Mouse (Mus musculus) kidney, embryonic 16.5 days (tissue): Measurements from ENCODE around the gene Ugt1a9. TPM values are rescaled to one million over a fixed set of nuclear protein-coding genes. Genes with fewer than 3 reads are reported as not detected.
"Not testable (repeated sequence)": the region's sequence is repeated elsewhere in the genome, so short reads cannot be mapped to it uniquely, and the experiment has no call there.

Source experiments
- ATAC-seq: fragments of 200-750 bp; cut with Nextera tagmentation; 2 replicates; pipeline ENCODE4 v1.8.0; 2017; ENCODE audit warnings: moderate TSS enrichment; ENCODE audit not compliant: low FRiP score, low TSS enrichment
- H3K27ac ChIP-seq: fragments of 300-500 bp; sonication (generic); 2 replicates; pipeline ENCODE4 v1.5.1; 2014; ENCODE audit warnings: low read length
- H3K27me3 ChIP-seq: fragments of 300-500 bp; sonication (generic); 2 replicates; pipeline ENCODE4 v1.6.1; 2014; ENCODE audit warnings: low read length, control low read depth, mixed read lengths; ENCODE audit not compliant: insufficient read depth
- H3K36me3 ChIP-seq: fragments of 300-500 bp; sonication (generic); 2 replicates; pipeline ENCODE4 v1.6.1; 2014; ENCODE audit warnings: low read length, control low read depth, mixed read lengths; ENCODE audit not compliant: insufficient read depth
- H3K4me1 ChIP-seq: fragments of 300-500 bp; sonication (generic); 2 replicates; pipeline ENCODE4 v1.6.1; 2014; ENCODE audit warnings: low read length, control low read depth, mixed read lengths; ENCODE audit not compliant: insufficient read depth
- H3K4me2 ChIP-seq: fragments of 300-500 bp; sonication (generic); replicated peaks from 2 replicates; pipeline ENCODE4 v1.6.1; 2014; ENCODE audit warnings: low read depth, low read length
- H3K4me3 ChIP-seq: fragments of 300-500 bp; sonication (generic); 2 replicates; pipeline ENCODE4 v1.5.1; 2014; ENCODE audit warnings: mild to moderate bottlenecking, low read length
- H3K9ac ChIP-seq: fragments of 300-500 bp; sonication (generic); replicated peaks from 2 replicates; pipeline ENCODE4 v1.6.1; 2014; ENCODE audit warnings: low read length
- H3K9me3 ChIP-seq: fragments of 300-500 bp; sonication (generic); 2 replicates; pipeline ENCODE4 v1.6.1; 2016; ENCODE audit warnings: low read length, control low read depth
- whole genome bisulfite sequencing: fragments of 180-500 bp; shearing (Covaris S2); extraction: QIAGEN DNeasy Blood & Tissue Kit; methylation state at CpG from one replicate; pipeline ENCODE4 v1.1.7; 2014; 5-methylcytosine and 5-hydroxymethylcytosine counted together
- polyA plus RNA-seq: library from polyadenylated mRNA; unstranded; fragments of >200 nt; fragmentation: Nextera tagmentation; extraction: Ambion mirVana; gene quantifications from 2 replicates; pipeline ENCODE4 v1.2.1, GENCODE M21; 2015

The Ugt1a9 gene
- polyA plus RNA-seq, 1 experiment from 2014 or later: 7.1 TPM

GRCm38 (mm10) chr1:88217144-88217543 lies 146.5 kb downstream of the Ugt1a9 start:
- no peak overlapping the region for H3K9ac ChIP-seq
- H3K4me1 ChIP-seq: no peaks in the 10 kb centered on the region
- no peak for ATAC-seq
- no peak overlapping the region for H3K4me3 ChIP-seq
- peaks cover 52% of the 10 kb centered on the region for H3K9me3 ChIP-seq
- H3K27ac ChIP-seq: no peak overlapping the region
- no peaks in the 10 kb centered on the region for H3K27me3 ChIP-seq
- WGBS: 65% methylated on average over 2 of the region's 2 CpGs
- no peak overlapping the region for H3K4me2 ChIP-seq
- H3K36me3 ChIP-seq: no peaks in the 10 kb centered on the region

GRCm38 (mm10) chr1:88217576-88217975 lies 147.0 kb downstream of the Ugt1a9 start:
- WGBS: 39% methylated on average over 3 of the region's 3 CpGs
- Histone ChIP-seq H3K9me3 (peaks cover 50% of the 10 kb centered on the region), H3K27ac (no peak overlapping the region), H3K9ac (no peak overlapping the region), H3K4me2 (no peak overlapping the region), H3K27me3 (no peaks in the 10 kb centered on the region), H3K36me3 (no peaks in the 10 kb centered on the region), H3K4me1 (no peaks in the 10 kb centered on the region), H3K4me3 (no peak overlapping the region)
- no peak for ATAC-seq

DNA sequence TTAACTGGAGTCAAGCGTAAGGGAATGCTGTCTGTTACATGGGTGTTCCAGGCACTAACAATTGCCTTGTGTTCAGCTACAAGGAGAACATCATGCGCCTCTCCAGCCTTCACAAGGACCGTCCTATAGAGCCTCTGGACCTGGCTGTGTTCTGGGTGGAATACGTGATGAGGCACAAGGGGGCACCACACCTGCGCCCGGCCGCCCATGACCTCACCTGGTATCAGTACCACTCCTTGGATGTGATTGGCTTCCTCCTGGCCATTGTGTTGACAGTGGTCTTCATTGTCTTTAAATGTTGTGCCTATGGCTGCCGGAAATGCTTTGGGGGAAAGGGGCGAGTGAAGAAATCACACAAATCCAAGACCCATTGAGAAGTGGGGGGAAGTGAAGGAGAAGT lies 147.5 kb downstream of the Ugt1a9 start:
- Histone ChIP-seq H3K4me1 (no peaks in the 10 kb centered on the region), H3K27ac (no peak overlapping the region), H3K27me3 (no peaks in the 10 kb centered on the region), H3K9me3 (peaks cover 45% of the 10 kb centered on the region), H3K36me3 (no peaks in the 10 kb centered on the region), H3K4me3 (no peak overlapping the region), H3K4me2 (no peak overlapping the region), H3K9ac (no peak overlapping the region)
- 74% methylated on average over 9 of the region's 9 CpGs for WGBS
- no peak for ATAC-seq

GRCm38 (mm10) chr1:88218591-88218990 lies 148.0 kb downstream of the Ugt1a9 start:
- WGBS: 50% methylated on average over 4 of the region's 4 CpGs
- Histone ChIP-seq H3K36me3 (no peaks in the 10 kb centered on the region), H3K27me3 (no peaks in the 10 kb centered on the region), H3K4me1 (no peaks in the 10 kb centered on the region), H3K27ac (no peak overlapping the region), H3K9ac (no peak overlapping the region), H3K4me2 (no peak overlapping the region), H3K9me3 (peaks cover 39% of the 10 kb centered on the region), H3K4me3 (no peak overlapping the region)
- no peak for ATAC-seq

- no peak for ATAC-seq
- Histone ChIP-seq H3K4me2 (no peak overlapping the region), H3K4me3 (no peak overlapping the region), H3K9me3 (peaks cover 35% of the 10 kb centered on the region), H3K9ac (no peak overlapping the region), H3K27me3 (no peaks in the 10 kb centered on the region), H3K4me1 (no peaks in the 10 kb centered on the region), H3K36me3 (no peaks in the 10 kb centered on the region), H3K27ac (no peak overlapping the region)
- WGBS: 20% methylated on average over 1 of the region's 1 CpGs
These were observed 148.5 kb downstream of the Ugt1a9 start for GRCm38 (mm10) chr1:88219054-88219453.

- Histone ChIP-seq H3K27ac (no peak overlapping the region), H3K27me3 (no peaks in the 10 kb centered on the region), H3K4me2 (no peak overlapping the region), H3K4me3 (no peak overlapping the region), H3K4me1 (no peaks in the 10 kb centered on the region), H3K9me3 (peaks cover 26% of the 10 kb centered on the region), H3K9ac (no peak overlapping the region), H3K36me3 (no peaks in the 10 kb centered on the region)
- no peak for ATAC-seq
These were observed 149.7 kb downstream of the Ugt1a9 start for GRCm38 (mm10) chr1:88220336-88220735.

- H3K27ac ChIP-seq: no peak overlapping the region
- no peaks in the 10 kb centered on the region for H3K4me1 ChIP-seq
- H3K4me2 ChIP-seq: no peak overlapping the region
- H3K36me3 ChIP-seq: no peaks in the 10 kb centered on the region
- peaks cover 28% of the 10 kb centered on the region for H3K9me3 ChIP-seq
- 52% methylated on average over 2 of the region's 2 CpGs for WGBS
- no peak overlapping the region for H3K4me3 ChIP-seq
- H3K9ac ChIP-seq: no peak overlapping the region
- no peaks in the 10 kb centered on the region for H3K27me3 ChIP-seq
- ATAC-seq: no peak
These were observed 151.6 kb downstream of the Ugt1a9 start for GRCm38 (mm10) chr1:88222216-88222615.

DNA sequence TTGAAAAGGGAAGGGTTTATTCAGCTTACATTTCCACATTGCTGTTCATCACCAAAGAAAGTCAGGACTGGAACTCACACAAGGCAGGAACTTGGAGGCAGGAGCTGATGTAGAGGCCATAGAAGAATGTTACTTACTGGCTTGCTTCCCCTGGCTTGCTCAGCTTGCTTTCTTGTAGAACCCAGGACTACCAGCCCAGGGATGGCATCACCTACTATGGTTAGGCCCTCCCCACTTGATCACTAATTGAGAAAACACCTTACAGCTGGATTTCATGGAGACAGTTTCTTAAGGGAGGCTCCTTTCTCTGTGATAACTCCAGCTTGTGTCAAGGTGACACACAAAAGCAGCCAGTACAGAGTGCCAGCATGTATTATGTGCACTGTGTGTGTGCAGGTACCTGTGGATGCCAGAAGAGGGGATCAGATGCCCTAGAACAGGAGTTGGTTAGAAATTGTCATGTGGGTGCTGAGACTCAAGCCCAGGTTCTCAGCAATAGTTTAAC lies 152.5 kb downstream of the Ugt1a9 start:
- H3K27me3 ChIP-seq, H3K4me2 ChIP-seq, H3K36me3 ChIP-seq, ATAC-seq, H3K4me3 ChIP-seq, H3K9ac ChIP-seq, H3K27ac ChIP-seq, H3K4me1 ChIP-seq: not testable (repeated sequence)
- peaks cover 31% of the 10 kb centered on the region for H3K9me3 ChIP-seq

GRCm38 (mm10) chr1:88223591-88223990 lies 153.0 kb downstream of the Ugt1a9 start:
- WGBS: 52% methylated on average over 1 of the region's 1 CpGs
- no peak for ATAC-seq
- no peaks in the 10 kb centered on the region for H3K4me1 ChIP-seq
- H3K27ac ChIP-seq: no peak overlapping the region
- H3K9ac ChIP-seq: no peak overlapping the region
- H3K36me3 ChIP-seq: no peaks in the 10 kb centered on the region
- peaks cover 37% of the 10 kb centered on the region for H3K9me3 ChIP-seq
- no peaks in the 10 kb centered on the region for H3K27me3 ChIP-seq
- H3K4me2 ChIP-seq: no peak overlapping the region
- no peak overlapping the region for H3K4me3 ChIP-seq

DNA sequence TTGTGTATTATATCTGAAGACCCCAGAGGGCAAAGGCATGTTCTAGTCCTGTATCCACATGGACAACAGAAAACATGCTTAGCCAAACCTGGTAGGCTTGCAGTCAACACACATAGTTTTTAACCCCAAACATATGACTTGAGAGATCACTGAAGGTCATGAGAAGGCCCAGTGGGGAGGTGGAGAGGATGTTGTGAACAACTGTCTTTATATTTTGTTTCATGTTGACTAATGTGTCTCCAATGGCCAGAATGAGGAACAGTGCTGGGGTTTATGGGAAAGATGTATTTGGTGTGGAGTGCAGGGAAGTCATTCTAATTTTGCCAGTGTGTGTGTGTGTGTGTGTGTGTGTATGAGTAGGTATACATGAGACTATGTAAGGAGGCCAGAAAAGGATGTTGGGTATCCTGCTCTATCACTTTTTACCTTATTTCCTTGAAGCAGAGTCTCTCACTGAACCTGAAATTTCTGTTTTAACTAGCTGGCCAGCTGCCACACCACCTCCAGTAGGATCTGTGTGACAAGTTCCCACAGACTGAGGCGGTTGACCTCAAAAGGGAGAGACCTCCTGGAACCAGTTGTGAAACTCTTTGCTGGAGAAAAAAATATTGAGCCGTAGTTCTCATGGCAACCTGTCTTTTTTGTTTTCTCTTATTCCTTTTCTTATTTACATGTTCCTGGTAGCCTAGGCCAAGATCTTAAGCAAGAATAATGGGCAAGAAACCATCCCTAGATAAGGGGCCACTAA lies 153.6 kb downstream of the Ugt1a9 start:
- no peak overlapping the region for H3K9ac ChIP-seq
- no peak overlapping the region for H3K4me3 ChIP-seq
- H3K4me2 ChIP-seq: no peak overlapping the region
- H3K27me3 ChIP-seq: no peaks in the 10 kb centered on the region
- no peaks in the 10 kb centered on the region for H3K4me1 ChIP-seq
- no peak overlapping the region for H3K27ac ChIP-seq
- WGBS: 72% methylated on average over 2 of the region's 2 CpGs
- peaks cover 43% of the 10 kb centered on the region for H3K9me3 ChIP-seq
- ATAC-seq: no peak
- H3K36me3 ChIP-seq: no peaks in the 10 kb centered on the region
